Mouse (Mus musculus) adrenal gland, adult 8-10 months (tissue): ENCODE data around the gene Aaas. TPM values are rescaled to one million over a fixed set of nuclear protein-coding genes. Genes with fewer than 3 reads are reported as not detected.
"Not testable (repeated sequence)": the region's sequence is repeated elsewhere in the genome, so short reads cannot be mapped to it uniquely, and the experiment has no call there.

Experiments
- DNase-seq: peaks from one replicate; pipeline ENCODE4 v3.0.0; 2022
- total RNA-seq, 4 experiments: library from RNA; stranded (reverse); gene quantifications; 2 replicates each; pipeline ENCODE4 v1.2.4; 2022

Aaas gene
- total RNA-seq, 4 experiments from 2014 or later = 15.6 to 31.6 (median 21.4) TPM

GRCm38 (mm10) chr15:102356501-102357325, 6.1 kb upstream of the Aaas start:
- no peak for DNase-seq

GRCm38 (mm10) chr15:102355871-102356441, 5.4 kb upstream of the Aaas start:
- DNase-seq = no peak

DNA sequence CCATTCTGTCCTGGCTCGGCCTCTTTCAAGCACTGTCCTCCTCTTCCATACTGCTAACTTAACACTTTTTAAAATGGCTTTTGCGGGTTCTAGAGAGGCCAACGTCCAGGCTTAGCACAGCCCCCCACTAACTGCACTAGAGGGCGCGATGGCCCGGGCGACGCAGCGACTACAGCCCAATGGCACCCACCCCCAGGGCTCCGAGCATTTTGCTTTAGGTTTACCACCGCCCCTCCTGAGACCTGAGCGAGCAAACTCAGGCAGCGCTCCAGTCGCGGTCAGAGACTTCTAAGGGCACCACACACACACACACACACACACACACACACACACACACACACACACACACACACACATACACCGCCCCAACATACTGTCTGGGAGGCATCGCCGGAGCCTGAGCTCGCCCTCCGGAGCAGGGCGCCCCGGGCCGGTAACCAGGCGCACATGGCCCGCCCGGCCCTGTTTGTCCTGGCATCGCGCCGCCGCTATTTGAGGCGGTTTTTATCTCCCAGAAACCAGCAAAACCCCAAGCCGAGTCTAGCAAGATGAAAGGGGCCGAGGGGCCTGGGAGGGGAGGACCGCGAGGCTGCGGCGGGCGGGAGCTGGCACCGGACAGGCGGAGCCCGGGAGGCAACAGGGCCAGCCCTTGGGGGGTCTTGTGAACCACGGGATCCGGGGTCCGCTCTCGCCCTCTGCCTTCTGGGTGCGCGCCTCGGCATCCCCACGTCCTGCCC, 4.7 kb upstream of the Aaas start:
- DNase-seq = no peak

DNA sequence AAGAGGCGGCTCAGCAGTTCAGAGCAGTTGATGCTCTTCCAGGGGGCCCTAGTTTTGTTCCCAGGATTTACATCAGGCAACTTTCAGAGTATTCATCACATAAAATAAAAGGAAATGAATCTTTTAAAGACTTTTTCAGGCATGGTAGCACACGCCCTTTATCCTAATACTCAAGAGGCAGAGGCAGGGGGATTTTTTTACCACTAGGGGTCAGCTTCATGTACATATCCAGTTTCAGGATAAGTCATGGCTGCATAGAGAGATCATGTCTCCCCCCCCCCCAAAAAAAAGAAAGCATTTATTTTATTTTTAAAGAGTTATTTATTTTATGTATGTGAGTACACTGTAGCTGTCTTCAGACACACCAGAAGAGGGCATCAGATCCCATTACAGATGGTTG, 3.4 kb upstream of the Aaas start:
- no peak for DNase-seq

DNA sequence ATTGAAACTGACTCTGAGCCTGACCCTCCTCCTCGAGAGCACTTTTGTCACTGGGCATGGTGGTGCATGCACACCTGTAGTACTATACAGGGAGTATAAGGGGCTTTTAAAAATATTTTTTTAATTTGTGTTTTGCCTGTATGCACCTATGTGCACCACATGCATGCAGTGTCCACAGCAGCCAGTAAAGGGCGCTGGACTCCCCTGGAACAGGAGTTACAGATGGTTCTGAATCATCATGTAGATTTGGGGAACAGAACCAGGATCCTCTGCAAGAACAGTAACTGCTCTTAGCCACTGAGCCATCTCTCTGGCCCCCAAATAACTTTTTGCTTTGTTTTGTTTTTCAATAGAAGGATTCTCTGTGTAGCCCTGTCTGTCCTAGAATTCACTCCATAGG, 1.6 kb upstream of the Aaas start:
- no peak for DNase-seq

DNA sequence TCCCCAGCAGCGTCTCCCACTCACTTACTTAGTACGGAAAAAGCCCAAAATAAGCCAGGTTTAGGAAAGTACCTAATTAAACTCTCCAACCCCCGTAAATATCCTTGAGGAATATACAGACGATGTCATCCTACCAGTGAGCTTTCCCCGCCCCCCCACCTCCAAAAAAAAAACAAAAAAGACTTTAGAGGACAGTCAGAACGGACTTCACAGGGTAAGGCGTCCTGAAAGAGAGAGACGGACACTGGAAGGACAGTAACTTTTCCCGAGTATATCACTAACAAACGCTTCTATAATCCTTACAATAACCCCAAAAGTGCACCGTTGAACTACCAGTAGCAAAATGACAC, 346 bp upstream of the Aaas start:
- no peak for DNase-seq

- no peak for DNase-seq
Measured at GRCm38 (mm10) chr15:102346444-102346843, 4.1 kb downstream of the Aaas start.

GRCm38 (mm10) chr15:102344490-102344889, 6.1 kb downstream of the Aaas start:
- DNase-seq = no peak

- DNase-seq = no peak
Measured at GRCm38 (mm10) chr15:102341580-102341979, 9.0 kb downstream of the Aaas start.

GRCm38 (mm10) chr15:102339612-102340011, 11.0 kb downstream of the Aaas start:
- no peak for DNase-seq

DNA sequence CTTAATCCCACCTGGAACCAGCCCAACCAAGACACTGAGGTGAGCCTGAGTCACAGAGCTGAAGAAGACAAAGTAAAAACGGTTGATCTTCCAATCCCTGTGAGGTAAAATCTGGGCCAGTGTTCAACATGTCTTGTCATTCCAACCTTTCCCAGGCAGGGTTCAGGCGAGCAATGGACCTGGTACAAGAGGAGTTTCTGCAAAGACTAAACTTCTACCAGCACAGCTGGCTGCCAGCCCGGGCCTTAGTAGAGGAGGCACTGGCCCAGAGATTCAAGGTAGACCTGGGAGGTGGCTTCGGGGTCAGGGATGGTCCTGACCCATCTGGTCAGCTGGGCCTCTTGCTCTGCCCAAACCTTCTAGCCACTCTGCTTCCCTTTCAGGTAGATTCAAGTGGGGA, 13.6 kb downstream of the Aaas start:
- DNase-seq = no peak

DNA sequence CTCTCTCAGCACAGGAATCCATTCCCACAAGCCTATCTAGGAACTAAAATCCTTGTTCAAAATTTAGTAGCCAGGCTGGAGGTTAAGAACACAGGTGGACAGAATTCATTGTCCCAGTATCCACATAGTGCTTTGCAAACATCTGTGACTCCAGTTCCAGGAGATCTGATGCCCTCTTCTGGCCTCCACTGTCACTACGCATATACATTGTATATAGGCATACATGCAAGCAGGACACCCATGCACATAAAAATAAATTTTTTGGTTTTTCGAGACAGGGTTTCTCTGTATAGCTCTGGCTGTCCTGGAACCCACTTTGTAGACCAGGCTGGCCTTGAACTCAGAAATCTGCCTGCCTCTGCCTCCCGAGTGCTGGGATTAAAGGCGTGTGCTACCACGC, 14.6 kb downstream of the Aaas start:
- not testable (repeated sequence) for DNase-seq

- no peak for DNase-seq
Measured at GRCm38 (mm10) chr15:102335254-102335653, 15.3 kb downstream of the Aaas start.

GRCm38 (mm10) chr15:102331610-102332015, 19.0 kb downstream of the Aaas start, which contains the start of gene Myg1:
Gene Myg1, plus strand, starts transcription at chr15:102331709.
- DNase-seq = peak; percentile 80

- DNase-seq = no peak
Measured at GRCm38 (mm10) chr15:102326892-102327291, 23.7 kb downstream of the Aaas start.

DNA sequence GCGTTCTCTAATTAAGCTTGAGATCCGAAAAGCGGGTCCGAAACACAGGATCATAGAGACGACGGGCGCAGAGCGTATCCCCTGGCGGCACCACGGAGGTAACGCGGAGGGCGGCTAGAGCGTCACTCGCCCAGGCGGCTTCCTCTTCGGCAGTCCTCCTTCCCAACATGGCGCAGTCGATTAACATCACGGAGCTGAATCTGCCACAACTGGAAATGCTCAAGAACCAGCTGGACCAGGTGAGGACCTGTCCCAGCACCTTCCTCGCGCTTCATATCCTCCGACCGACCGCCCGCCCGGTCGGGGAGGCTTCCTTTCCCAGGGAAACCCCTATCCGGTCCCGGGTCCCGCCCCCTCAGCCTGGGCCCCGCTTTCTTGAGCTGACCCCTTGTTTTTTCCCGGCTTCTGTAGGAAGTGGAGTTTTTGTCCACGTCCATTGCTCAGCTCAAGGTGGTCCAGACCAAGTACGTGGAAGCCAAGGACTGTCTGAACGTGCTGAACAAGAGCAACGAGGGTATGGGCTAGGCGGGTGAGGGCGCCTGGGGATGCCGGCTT, 24.5 kb downstream of the Aaas start, which contains the start of gene Pfdn5:
Gene Pfdn5, plus strand, starts transcription at position 95 of the 555 bp plus-strand sequence.
- DNase-seq = peak; percentile 76

GRCm38 (mm10) chr15:102324654-102325473, 25.7 kb downstream of the Aaas start:
- no peak for DNase-seq

DNA sequence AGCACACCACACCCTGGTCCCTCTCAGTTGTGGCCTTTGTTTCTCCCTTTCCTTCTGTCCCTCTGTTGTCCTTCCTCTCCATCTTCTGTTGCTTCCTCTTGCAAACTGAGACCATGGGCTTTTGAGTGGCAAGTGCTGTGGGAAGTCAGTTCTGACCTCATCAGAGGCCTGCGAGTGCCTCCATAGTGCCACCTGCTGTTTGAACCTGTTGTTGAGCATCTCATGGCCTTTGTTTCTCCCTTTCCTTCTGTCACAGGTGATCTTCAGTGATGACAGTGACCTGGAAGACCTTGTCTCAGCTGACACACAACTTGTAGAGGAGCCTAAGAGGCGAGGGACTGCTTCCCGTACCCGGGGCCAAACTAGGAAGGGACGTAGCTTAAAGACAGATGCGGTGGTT, 34.3 kb downstream of the Aaas start:
- peak; percentile 33 for DNase-seq

GRCm38 (mm10) chr15:102315292-102315691, 35.3 kb downstream of the Aaas start:
- no peak for DNase-seq

- no peak for DNase-seq
Measured at GRCm38 (mm10) chr15:102311489-102311888, 39.1 kb downstream of the Aaas start.

GRCm38 (mm10) chr15:102310074-102310845, 40.3 kb downstream of the Aaas start:
- peak; percentile 49 for DNase-seq
